Mouse (Mus musculus): ENCODE measurements around the gene Anks1. TPM values are rescaled to one million over a fixed set of nuclear protein-coding genes. Genes with fewer than 3 reads are reported as not detected.

Anks1 gene
- polyA plus RNA-seq, 1 experiment from 2014 or later = 7.7 TPM

DNA sequence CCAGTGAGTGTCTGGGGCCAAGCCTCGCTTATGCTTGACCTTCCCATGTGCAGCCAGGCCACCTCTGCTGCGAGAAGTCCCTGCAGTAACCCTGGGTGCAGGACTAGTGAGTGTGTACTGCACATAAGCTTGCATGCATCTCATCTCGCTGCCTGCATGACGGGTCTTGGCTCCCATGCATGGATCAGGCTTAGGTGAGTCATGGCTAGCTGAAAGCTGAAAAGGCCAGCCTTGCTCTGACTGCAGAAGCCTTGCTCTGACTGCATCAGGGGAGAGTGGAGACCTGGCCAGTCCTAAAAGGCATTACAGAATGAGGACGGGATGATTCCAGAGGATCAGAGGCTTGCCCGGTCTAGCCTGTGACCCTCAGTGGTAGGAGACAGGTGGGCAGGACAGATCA is 118.1 kb downstream of the Anks1 start:
- H3K9me3 ChIP-seq = no peaks in the 10 kb centered on the region
- no peak overlapping the region for H3K4me3 ChIP-seq
- H3K4me2 ChIP-seq = no peak overlapping the region
- peaks cover 81% of the 10 kb centered on the region for H3K4me1 ChIP-seq
- 89% methylated on average over 6 of the region's 6 CpGs for WGBS
- H3K36me3 ChIP-seq = no peaks in the 10 kb centered on the region
- H3K27me3 ChIP-seq (replicated peaks) = no peaks in the 10 kb centered on the region
- H3K27ac ChIP-seq (replicated peaks) = no peak overlapping the region
- no peak for ATAC-seq (ENCODE audit: extremely low read depth, insufficient number of reproducible peaks, low FRiP score, low TSS enrichment)
- H3K9ac ChIP-seq = no peak overlapping the region

DNA sequence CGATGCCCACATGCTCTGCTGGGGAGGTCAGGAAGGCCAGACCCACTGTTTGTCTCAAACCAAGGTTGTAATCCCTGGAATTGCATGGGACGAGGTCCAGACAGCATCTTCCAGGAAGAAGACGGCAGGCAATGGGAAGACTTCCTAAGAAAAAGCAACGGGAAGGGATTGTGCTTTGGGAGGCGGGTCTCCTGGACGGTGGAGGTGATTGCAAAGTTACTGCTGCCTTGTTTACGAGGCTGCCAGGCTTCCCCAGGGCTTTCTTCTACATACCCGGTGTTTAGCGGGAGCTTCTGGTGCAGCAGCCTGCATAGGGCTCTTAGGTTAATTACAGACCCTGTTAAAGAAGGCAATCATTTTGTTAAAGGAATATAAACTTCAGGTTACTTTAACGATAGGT is 119.1 kb downstream of the Anks1 start:
- Histone ChIP-seq H3K4me1 (peaks cover 81% of the 10 kb centered on the region), H3K9me3 (no peaks in the 10 kb centered on the region), H3K27ac (replicated peaks) (no peak overlapping the region), H3K4me2 (no peak overlapping the region), H3K27me3 (replicated peaks) (no peaks in the 10 kb centered on the region), H3K4me3 (no peak overlapping the region), H3K9ac (no peak overlapping the region), H3K36me3 (no peaks in the 10 kb centered on the region)
- WGBS = 76% methylated on average over 10 of the region's 10 CpGs
- no peak for ATAC-seq (ENCODE audit: extremely low read depth, insufficient number of reproducible peaks, low FRiP score, low TSS enrichment)

DNA sequence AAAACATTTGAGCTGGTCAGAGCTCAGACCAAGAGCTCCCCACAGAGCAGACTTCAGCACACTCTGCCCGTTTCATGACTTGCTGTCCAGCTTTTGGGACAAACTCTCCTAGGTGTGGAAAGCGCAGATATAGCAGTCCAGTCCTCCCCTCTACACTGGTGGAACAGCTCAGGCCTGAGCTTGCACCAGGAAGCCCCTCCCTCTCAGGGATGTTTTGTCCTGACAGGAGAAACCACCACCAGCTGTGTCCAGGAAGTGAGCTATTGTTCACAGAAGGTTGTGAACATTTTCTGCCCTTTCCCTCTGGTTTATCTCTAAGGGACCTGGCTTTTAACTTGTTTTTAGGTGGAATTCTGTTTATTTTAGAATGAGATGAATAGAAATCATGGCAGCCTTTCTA is 120.2 kb downstream of the Anks1 start:
- Histone ChIP-seq H3K4me3 (no peak overlapping the region), H3K36me3 (no peaks in the 10 kb centered on the region), H3K27ac (replicated peaks) (peak overlapping the region; percentile 76), H3K9me3 (no peaks in the 10 kb centered on the region), H3K4me1 (peaks cover 83% of the 10 kb centered on the region), H3K27me3 (replicated peaks) (no peaks in the 10 kb centered on the region), H3K4me2 (no peak overlapping the region), H3K9ac (no peak overlapping the region)
- 43% methylated on average over 2 of the region's 2 CpGs for WGBS
- ATAC-seq (ENCODE audit: extremely low read depth, insufficient number of reproducible peaks, low FRiP score, low TSS enrichment) = no peak

DNA sequence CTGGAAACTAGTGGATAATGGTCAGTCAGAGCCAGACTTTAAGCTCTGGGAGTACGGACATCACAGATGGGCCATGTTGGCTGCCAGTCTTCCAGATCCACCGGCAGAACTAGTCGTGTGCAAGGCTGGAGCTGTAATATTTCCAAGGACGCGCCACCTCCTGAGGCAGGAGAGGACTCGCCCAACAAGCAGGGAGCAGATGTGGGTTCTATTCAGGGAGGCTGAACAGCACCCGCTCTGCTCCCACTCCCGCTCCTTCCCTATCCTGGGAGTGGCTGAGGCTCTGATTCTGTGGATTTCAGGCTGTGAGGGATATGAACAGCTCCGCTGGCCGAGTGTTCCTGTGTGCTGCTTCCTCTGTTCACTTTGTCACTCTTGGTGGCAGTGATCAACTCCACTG is 121.3 kb downstream of the Anks1 start:
- H3K4me3 ChIP-seq = no peak overlapping the region
- no peaks in the 10 kb centered on the region for H3K36me3 ChIP-seq
- H3K9ac ChIP-seq = peak overlapping the region; percentile 14; the same call in 1 of the 2 replicates
- no peak for ATAC-seq (ENCODE audit: extremely low read depth, insufficient number of reproducible peaks, low FRiP score, low TSS enrichment)
- peaks cover 83% of the 10 kb centered on the region for H3K4me1 ChIP-seq
- H3K9me3 ChIP-seq = no peaks in the 10 kb centered on the region
- no peak overlapping the region for H3K27ac ChIP-seq (replicated peaks)
- H3K27me3 ChIP-seq (replicated peaks) = no peaks in the 10 kb centered on the region
- WGBS = 82% methylated on average over 10 of the region's 10 CpGs
- no peak overlapping the region for H3K4me2 ChIP-seq

DNA sequence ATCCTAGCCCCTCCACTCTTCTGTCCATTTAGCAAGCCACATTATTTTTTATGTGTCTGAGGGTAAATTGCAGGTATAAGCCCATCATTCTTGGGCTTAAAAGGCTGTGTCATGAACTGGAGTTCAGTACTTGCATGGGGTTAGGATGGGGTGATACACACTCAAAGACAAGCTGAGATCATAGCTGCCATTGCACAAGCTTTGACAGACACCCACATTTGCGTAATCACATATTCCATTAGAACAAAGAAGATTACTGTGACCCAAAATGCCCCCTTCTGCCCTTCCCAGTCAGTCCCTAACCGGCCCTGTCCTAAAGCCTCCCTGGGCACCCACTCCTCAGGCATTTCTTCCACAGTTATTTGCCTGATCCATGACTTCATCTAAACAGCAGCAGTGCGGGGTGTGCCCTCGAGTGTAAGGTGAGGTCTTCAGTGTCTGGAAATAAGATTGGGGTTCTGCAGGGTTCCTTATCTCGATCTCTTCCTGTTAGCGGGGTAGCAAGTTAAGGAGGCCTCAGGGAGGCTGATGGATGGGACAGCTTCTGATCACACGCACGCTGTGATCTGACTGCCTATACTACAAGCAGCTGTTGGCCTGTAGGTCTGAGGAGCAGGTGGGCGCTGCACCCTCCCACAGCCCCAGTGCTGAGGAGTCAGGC is 122.3 kb downstream of the Anks1 start:
- ATAC-seq (ENCODE audit: extremely low read depth, insufficient number of reproducible peaks, low FRiP score, low TSS enrichment) = no peak
- H3K36me3 ChIP-seq = peaks cover 4% of the 10 kb centered on the region; the same call in 1 of the 2 replicates
- no peak overlapping the region for H3K27ac ChIP-seq (replicated peaks)
- H3K9me3 ChIP-seq = no peaks in the 10 kb centered on the region
- H3K4me3 ChIP-seq = no peak overlapping the region
- H3K9ac ChIP-seq = peak overlapping the region; percentile 30; the same call in 1 of the 2 replicates
- peaks cover 79% of the 10 kb centered on the region for H3K4me1 ChIP-seq
- no peaks in the 10 kb centered on the region for H3K27me3 ChIP-seq (replicated peaks)
- 58% methylated on average over 9 of the region's 9 CpGs for WGBS
- no peak overlapping the region for H3K4me2 ChIP-seq

DNA sequence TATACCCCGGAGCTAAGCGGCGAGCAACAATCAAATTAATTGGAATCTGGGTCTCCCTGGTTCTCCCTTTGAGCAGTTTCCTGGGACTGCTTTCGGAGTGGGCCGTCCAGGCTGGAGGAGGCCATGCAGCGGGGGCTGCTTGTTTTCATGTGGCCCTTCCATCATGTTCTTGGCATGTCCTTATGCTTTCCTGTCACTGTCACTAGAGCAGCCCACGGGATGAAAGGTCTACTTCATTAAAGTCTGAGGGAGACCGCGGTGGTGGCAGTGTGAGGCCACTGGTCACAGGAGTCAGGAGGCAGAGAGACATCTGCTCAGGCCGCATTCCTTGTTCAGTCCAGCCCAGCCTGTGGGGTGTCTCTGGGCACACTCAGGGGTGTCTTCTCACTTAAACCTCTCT is 123.1 kb downstream of the Anks1 start:
- Histone ChIP-seq H3K4me1 (peaks cover 78% of the 10 kb centered on the region), H3K27ac (replicated peaks) (no peak overlapping the region), H3K9me3 (no peaks in the 10 kb centered on the region), H3K36me3 (peaks cover 5% of the 10 kb centered on the region; the same call in 1 of the 2 replicates), H3K4me2 (no peak overlapping the region), H3K4me3 (no peak overlapping the region), H3K27me3 (replicated peaks) (no peaks in the 10 kb centered on the region), H3K9ac (peak overlapping the region; percentile 30)
- 71% methylated on average over 10 of the region's 10 CpGs for WGBS
- no peak for ATAC-seq (ENCODE audit: extremely low read depth, insufficient number of reproducible peaks, low FRiP score, low TSS enrichment)

DNA sequence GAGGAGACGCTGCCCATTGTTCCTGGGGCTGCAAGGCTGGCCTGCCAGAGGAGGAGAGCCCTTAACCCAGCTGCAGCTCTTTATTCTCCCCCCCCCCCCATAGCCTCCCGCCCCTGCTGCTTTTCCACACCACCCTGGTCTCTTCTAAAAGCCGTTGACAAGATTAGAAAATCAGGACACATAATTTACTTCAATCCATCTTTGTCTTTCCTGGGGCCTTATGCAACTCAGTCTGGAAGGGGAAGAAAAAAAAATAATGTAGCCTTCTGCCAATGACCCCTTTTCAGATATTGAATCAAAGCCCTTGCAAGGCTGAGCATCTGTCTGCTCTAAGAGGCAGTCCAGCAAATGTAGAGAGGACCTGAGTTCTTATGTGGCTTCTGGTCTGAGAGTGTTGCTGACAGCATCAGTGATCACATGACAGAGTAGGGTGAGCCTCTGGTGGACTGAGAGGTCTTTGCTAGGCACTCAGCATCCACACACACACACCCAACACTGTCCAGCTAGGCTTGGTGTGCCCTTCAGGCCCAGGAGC is 124.0 kb downstream of the Anks1 start:
- Histone ChIP-seq H3K9me3 (no peaks in the 10 kb centered on the region), H3K4me1 (peaks cover 85% of the 10 kb centered on the region), H3K4me2 (no peak overlapping the region), H3K4me3 (no peak overlapping the region), H3K27ac (replicated peaks) (peak overlapping the region; percentile 39; the same call in 1 of the 2 replicates), H3K36me3 (peaks cover 5% of the 10 kb centered on the region; the same call in 1 of the 2 replicates), H3K27me3 (replicated peaks) (no peaks in the 10 kb centered on the region), H3K9ac (peak overlapping the region; percentile 57)
- 42% methylated on average over 3 of the region's 3 CpGs for WGBS
- no peak for ATAC-seq (ENCODE audit: extremely low read depth, insufficient number of reproducible peaks, low FRiP score, low TSS enrichment)

DNA sequence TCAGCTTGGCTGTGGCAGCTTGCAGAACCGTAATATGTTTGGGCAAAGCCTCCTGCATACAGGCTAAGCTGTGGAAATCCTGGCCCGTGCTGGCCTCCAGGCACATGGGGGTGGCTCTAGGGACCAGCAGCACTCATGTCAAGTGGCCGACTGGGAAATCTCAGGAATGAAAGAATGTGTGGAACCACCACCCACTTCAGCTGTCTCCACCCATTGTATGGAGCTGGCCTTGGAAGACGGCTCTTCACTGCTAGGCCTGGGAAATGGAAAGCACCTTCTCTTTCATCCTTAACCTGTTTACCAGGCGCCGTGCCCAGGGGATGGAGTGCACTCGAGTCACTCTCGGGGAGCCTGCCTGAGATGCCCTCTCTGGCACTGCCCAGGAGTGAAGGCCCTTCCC is 125.9 kb downstream of the Anks1 start:
- peak overlapping the region; percentile 50; the same call in 1 of the 2 replicates for H3K9ac ChIP-seq
- peaks cover 82% of the 10 kb centered on the region for H3K4me1 ChIP-seq
- no peak for ATAC-seq (ENCODE audit: extremely low read depth, insufficient number of reproducible peaks, low FRiP score, low TSS enrichment)
- no peak overlapping the region for H3K4me3 ChIP-seq
- peak overlapping the region; percentile 66 for H3K27ac ChIP-seq (replicated peaks)
- 0 out of 2 replicates have a peak overlapping the region, but pooled peaks have one; percentile 8 for H3K4me2 ChIP-seq
- H3K36me3 ChIP-seq = peaks cover 14% of the 10 kb centered on the region; the same call in 1 of the 2 replicates
- no peaks in the 10 kb centered on the region for H3K27me3 ChIP-seq (replicated peaks)
- no peaks in the 10 kb centered on the region for H3K9me3 ChIP-seq
- 34% methylated on average over 8 of the region's 8 CpGs for WGBS

DNA sequence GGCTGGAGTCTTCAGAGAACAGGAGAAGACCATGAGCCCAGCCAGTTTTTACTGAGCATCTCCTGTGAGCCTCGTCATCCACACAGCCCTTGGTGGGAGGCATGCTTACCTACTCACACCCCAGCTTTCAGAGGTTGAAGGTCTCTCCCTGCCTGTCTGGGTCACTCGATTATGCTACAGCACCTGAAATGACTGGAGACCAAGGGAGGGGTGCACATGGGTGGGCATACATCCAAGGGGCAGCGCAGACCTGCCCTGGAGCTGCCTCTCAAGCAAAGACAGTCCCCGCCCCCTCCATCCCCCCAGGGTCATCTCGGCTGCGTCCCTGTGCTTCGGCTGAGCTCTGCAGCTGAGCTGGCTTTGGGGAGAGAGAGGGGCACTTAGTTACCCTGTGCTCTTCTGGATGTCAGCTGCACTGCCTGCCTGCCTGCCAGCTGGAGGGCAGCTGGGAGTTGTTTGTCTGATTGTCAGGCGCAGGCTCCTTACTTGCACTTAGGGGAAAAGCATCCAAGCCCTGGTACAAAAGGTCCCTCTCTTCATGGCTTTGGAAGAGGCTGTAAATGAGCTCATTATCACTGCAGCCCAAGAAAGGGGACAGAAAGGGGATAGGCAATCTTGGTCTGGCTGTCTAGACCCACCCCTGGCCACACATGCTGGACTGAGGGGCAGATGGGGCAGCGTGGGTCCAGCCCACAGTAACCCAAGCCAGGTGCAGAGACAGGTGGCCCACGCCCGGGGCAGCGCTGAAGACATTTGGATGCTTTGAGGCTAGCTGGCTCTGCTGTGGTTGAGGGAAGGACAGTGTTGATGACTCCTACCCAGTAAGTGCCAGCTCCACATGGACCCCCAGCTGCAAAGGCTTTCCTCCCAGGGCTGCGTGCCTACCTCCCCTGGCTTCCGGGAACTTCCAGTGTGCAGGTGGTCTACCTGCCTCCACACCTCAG is 128.0 kb downstream of the Anks1 start:
- 70% methylated on average over 14 of the region's 14 CpGs for WGBS
- ATAC-seq (ENCODE audit: extremely low read depth, insufficient number of reproducible peaks, low FRiP score, low TSS enrichment) = no peak
- Histone ChIP-seq H3K9me3 (no peaks in the 10 kb centered on the region), H3K27ac (replicated peaks) (no peak overlapping the region), H3K4me1 (peaks cover 81% of the 10 kb centered on the region), H3K4me3 (no peak overlapping the region), H3K9ac (0 out of 2 replicates have a peak overlapping the region, but pooled peaks have one; percentile 37), H3K4me2 (no peak overlapping the region), H3K27me3 (replicated peaks) (no peaks in the 10 kb centered on the region), H3K36me3 (peaks cover 24% of the 10 kb centered on the region)

DNA sequence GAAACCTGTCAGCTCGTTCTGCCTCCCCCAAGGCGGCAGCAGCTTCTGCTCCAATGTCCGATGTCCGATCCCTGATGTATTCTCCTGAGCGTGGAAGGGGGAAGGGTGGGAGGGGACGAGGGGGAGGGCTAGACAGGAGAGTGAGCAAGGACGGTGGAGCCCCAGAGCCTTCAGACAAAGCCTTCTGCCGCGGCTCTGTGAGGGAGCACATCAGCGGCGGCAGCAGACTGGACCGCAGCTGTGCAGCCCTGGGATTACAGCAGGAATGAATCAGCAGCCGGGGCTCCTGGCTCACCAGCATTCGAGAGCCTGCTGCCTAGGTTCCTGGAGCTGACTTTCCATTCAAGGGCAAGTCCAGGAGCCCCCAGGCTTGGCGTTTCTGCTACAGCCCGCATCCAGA is 131.5 kb downstream of the Anks1 start:
- H3K36me3 ChIP-seq = peaks cover 53% of the 10 kb centered on the region
- H3K27ac ChIP-seq (replicated peaks) = no peak overlapping the region
- WGBS = 34% methylated on average over 16 of the region's 16 CpGs
- peak overlapping the region; percentile 54 for H3K9ac ChIP-seq
- H3K9me3 ChIP-seq = no peaks in the 10 kb centered on the region
- no peak for ATAC-seq (ENCODE audit: extremely low read depth, insufficient number of reproducible peaks, low FRiP score, low TSS enrichment)
- H3K4me2 ChIP-seq = peak overlapping the region; percentile 50
- H3K4me3 ChIP-seq = no peak overlapping the region
- H3K27me3 ChIP-seq (replicated peaks) = no peaks in the 10 kb centered on the region
- H3K4me1 ChIP-seq = peaks cover 57% of the 10 kb centered on the region

DNA sequence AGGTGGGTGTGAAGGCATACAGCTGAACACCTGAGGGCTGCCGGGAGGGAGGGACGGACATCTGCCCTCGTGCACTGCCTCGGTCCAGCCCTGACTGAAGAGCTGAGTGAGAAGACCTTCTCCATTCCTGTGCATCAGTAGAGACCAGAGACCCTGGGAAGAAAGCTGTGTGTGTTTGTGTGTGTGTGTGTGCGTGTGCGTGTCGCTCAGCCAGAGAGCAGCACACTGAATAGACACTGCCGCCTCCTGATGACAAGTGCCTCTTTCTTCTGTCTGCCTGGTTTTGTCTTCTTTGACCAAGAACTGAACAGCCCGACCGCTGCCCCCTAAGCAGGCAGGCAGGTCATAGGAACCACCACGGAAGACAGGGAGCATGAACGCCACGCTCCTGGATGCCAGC is 132.2 kb downstream of the Anks1 start:
- Histone ChIP-seq H3K36me3 (peaks cover 56% of the 10 kb centered on the region), H3K4me1 (peaks cover 54% of the 10 kb centered on the region), H3K27ac (replicated peaks) (no peak overlapping the region), H3K4me2 (no peak overlapping the region), H3K9ac (peak overlapping the region; percentile 61; the same call in 1 of the 2 replicates), H3K9me3 (no peaks in the 10 kb centered on the region), H3K4me3 (no peak overlapping the region), H3K27me3 (replicated peaks) (no peaks in the 10 kb centered on the region)
- ATAC-seq (ENCODE audit: extremely low read depth, insufficient number of reproducible peaks, low FRiP score, low TSS enrichment) = no peak
- 89% methylated on average over 13 of the region's 13 CpGs for WGBS
